Mouse (Mus musculus) E14TG2a.4 (cell line): Measurements from ENCODE around the gene Rtcb.

Experiments used
- H3K27me3 ChIP-seq: 2 replicates; pipeline ENCODE4 v1.6.1; 2014; ENCODE audit warnings: low read length, control low read depth; ENCODE audit not compliant: insufficient read depth
- H3K36me3 ChIP-seq: 2 replicates; pipeline ENCODE4 v1.6.1; 2014; ENCODE audit warnings: low read length, control low read depth; ENCODE audit not compliant: insufficient read depth
- H3K4me1 ChIP-seq: replicated peaks from 2 replicates; pipeline ENCODE4 v1.6.1; 2014; ENCODE audit warnings: low read depth, low read length, control low read depth
- H3K4me3 ChIP-seq: replicated peaks from 2 replicates; pipeline ENCODE4 v1.5.1; 2014; ENCODE audit warnings: mild to moderate bottlenecking, low read length
- H3K9me3 ChIP-seq: 2 replicates; pipeline ENCODE4 v1.6.1; 2014; ENCODE audit warnings: low read length, control low read depth
- CTCF ChIP-seq: conservative IDR thresholded peaks from 2 replicates; pipeline ENCODE4 v1.5.1; 2014; ENCODE audit warnings: low read length
- NANOG ChIP-seq: IDR thresholded peaks from 2 replicates; pipeline ENCODE4 v1.6.1; 2014; ENCODE audit warnings: borderline replicate concordance, low read length, mixed read lengths
- POU5F1 ChIP-seq: IDR thresholded peaks from 2 replicates; pipeline ENCODE4 v1.6.1; 2014; ENCODE audit warnings: low read length, borderline replicate concordance

Gene Rtcb

DNA sequence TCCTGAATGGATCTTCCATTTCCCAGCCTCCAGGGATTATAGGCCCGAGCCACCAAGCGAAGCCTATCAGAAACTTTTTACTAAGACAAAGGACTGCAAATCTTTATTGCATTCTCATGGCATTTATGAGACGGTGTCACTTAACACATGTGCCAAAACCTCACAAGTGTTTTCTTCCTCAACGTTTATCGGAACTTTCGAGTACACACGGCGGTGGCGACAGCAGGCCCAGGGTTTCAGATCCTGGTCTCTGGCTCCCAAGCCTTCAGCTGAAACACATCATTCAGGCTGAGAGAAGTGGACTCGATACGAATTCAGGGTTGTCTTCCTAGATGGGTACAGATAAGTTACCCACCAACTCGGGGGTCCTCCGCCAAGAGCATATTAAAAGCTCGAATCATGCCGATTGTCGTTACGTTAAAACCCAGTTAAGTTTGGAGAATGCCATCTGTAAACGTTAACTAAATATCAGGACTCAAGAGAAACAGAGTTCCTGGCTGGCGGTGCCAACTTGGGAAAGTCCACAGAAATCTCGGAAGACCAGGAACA lies 678 bp downstream of the Rtcb start:
- Histone ChIP-seq H3K4me1 (peaks cover 13% of the 10 kb centered on the region), H3K27me3 (no peaks in the 10 kb centered on the region), H3K9me3 (no peaks in the 10 kb centered on the region), H3K36me3 (peaks cover 38% of the 10 kb centered on the region), H3K4me3 (peak overlapping the region; percentile 97)
- TF ChIP-seq CTCF (no peak), NANOG (no peak), POU5F1 (no peak)

DNA sequence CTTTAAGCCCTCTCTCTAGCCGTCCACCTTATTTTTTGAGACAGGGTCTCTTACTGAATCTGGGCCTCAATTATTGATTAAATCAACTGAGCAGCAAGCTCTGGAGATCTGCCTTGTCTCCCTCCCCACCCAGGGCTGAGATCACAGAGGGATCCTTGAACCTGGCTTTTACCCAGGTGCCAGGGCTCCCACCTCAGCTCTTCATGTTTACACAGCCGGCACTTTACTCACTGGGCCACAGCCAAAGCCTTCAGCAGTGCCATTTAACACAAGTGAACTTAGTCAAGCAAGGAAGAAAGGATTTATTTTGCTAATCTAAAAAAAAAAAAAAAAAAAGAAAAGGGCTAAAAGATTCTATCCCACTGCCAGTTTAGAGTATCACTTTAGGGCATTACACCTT lies 3.2 kb downstream of the Rtcb start:
- TF ChIP-seq NANOG (no peak), POU5F1 (no peak), CTCF (no peak)
- H3K36me3 ChIP-seq, result peaks cover 62% of the 10 kb centered on the region

DNA sequence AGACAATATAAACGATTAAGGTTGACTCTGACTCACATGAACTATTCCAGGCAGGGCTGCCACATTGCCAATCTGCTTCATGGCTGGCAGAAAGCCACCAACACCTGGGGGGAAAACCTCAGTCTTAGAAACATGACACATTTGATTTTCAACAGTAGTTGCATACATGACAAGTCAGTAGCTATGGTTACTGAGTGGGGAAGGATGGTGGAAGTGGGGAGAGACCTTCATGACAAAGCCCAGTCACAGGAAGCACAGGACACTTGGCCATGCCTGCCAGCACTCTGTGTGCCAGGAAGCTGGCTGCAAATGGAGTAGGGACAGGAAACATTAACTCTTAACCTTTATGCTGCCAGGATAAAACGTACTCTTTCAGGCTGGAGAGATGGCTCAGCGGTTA lies 4.2 kb downstream of the Rtcb start:
- Histone ChIP-seq H3K27me3 (no peaks in the 10 kb centered on the region), H3K36me3 (peaks cover 72% of the 10 kb centered on the region), H3K9me3 (no peaks in the 10 kb centered on the region), H3K4me1 (peaks cover 27% of the 10 kb centered on the region), H3K4me3 (no peak overlapping the region)
- TF ChIP-seq POU5F1, result no peak
- TF ChIP-seq CTCF, result no peak
- TF ChIP-seq NANOG, result no peak

More for the DNA sequence above, 3.2 kb downstream of the Rtcb start:
- H3K4me1 ChIP-seq, result peaks cover 23% of the 10 kb centered on the region
- no peaks in the 10 kb centered on the region for H3K27me3 ChIP-seq
- H3K4me3 ChIP-seq, result no peak overlapping the region
- no peaks in the 10 kb centered on the region for H3K9me3 ChIP-seq

DNA sequence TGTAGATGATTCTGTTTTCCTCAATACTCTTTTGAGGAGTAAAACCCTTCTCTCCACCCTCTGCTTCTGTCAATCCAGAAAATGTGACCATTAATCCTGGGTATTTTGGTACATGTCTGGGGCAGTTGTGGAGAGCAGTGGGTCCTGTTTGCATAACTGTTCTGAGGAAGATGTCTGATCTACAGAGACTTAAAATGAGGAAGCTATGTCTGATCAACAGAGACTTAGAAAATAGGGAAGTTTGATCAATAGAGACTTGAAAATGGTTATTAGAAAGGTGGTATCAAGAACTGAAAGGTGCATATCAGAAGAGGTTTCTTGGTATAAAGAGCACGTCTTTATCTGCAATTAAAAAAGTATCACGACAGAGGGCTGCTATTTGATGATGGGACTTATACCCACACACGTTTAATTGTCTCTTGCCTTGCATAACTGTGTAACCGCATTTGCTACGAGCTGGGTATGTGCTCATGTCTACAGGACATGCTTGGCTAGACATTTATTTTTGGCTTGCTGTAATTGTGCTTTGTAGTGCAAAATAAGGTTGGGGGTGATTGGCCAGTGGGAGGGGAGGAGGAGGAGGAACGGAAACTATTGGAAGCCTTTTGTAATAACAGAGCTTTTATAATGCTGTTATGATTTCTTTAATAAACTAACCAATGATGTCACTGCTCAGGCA lies 5.7 kb downstream of the Rtcb start:
- Histone ChIP-seq H3K4me1 (peaks cover 27% of the 10 kb centered on the region), H3K9me3 (no peaks in the 10 kb centered on the region), H3K27me3 (no peaks in the 10 kb centered on the region), H3K36me3 (peaks cover 84% of the 10 kb centered on the region), H3K4me3 (no peak overlapping the region)
- no peak for TF ChIP-seq CTCF
- no peak for TF ChIP-seq NANOG
- TF ChIP-seq POU5F1, result no peak

DNA sequence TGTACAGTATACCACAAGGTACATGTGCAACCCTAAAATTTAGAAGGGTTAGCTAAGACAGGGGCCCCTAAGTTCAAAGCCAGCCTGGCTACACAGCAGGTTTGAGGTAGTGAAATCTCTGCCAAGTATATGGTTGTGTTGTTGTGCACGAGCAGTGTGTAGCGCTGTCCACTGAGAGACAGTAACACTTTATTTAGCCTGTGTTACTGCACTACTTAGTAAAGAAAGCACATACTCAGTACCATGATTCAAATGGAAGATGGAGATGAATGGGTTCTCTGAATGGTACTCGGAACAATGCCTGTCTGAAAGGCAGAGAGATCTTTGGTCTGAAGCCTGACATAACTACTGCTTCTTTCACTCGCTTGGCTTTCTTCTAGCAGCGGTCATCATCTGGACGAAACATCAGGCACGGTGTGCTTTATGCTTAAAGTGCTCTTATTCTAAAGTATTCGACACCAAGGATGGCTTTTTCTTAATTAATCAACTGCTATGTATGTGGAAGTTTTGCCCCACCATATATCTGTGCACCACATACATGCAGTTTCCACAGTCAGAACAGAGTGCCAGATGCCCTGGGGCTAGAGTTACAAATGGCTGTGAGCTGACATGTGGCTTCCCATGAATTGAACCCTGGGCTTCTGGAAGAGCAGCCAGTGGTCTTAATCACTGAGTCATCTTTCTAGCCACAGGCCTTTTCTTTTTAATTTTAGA lies 9.0 kb downstream of the Rtcb start:
- no peaks in the 10 kb centered on the region for H3K27me3 ChIP-seq
- no peak overlapping the region for H3K4me3 ChIP-seq
- peaks cover 13% of the 10 kb centered on the region for H3K4me1 ChIP-seq
- H3K9me3 ChIP-seq, result no peaks in the 10 kb centered on the region
- no peak for TF ChIP-seq POU5F1
- no peak for TF ChIP-seq CTCF
- TF ChIP-seq NANOG, result no peak
- peaks cover 95% of the 10 kb centered on the region for H3K36me3 ChIP-seq

DNA sequence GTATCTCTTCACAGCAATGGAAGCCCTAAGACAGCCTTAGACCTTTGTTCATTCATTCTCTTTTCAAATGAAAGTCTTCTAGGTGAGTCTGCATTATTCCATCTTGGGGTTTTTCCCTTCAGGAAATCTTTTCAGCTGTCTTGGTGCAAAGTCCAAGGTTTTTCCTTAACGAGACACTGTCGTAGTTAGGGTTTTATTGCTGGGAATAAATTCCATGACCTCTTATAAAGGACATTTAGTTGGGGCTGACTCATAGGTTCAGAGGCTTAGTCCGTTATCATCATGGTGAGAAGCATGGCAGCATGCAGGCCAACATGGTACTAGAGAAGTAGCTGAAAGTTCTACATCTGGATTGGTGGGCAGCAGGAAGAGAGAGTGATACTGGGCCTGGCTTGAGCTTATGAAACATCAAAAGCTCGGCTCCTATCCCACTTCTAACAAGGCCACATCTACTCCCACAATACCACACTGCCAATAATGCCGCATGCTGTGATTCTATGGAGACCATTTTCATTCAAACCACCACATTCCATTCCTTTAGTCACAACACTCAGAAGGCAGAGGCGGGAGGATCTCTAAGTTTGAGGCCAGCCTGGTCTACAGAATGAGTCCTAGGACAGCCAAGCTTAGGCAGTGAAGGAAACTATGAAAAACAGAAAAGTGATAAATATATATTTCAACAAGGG lies 21.2 kb downstream of the Rtcb start:
- 0 out of 2 replicates have a peak, but pooled peaks cover 2% of the 10 kb centered on the region for H3K9me3 ChIP-seq
- peaks cover 9% of the 10 kb centered on the region for H3K4me1 ChIP-seq
- H3K4me3 ChIP-seq, result no peak overlapping the region
- TF ChIP-seq POU5F1, result no peak
- no peaks in the 10 kb centered on the region for H3K27me3 ChIP-seq
- H3K36me3 ChIP-seq, result peaks cover 58% of the 10 kb centered on the region

DNA sequence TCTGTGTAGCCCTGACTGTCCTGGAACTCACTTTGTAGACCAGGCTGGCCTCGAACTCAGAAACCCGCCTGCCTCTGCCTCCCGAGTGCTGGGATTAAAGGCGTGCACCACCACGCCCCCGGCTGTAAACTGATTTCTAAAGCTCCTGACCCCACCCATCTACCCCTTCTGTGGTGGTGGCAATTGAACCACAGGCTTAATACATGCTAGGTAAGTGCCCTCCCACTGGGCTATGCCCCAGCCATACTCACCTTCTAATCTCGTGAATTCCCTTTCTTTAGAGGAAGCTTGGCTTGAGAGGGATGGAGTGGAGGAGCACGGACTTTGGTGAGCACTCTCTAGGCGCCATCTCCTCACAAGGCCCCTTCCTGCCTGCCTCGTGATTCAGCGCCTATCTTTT lies 27.7 kb downstream of the Rtcb start:
- Histone ChIP-seq H3K27me3 (peaks cover 13% of the 10 kb centered on the region), H3K36me3 (no peaks in the 10 kb centered on the region; the same call in 1 of the 2 replicates), H3K9me3 (no peaks in the 10 kb centered on the region), H3K4me1 (peaks cover 43% of the 10 kb centered on the region), H3K4me3 (no peak overlapping the region)
- no peak for TF ChIP-seq NANOG
- no peak for TF ChIP-seq CTCF
- no peak for TF ChIP-seq POU5F1

DNA sequence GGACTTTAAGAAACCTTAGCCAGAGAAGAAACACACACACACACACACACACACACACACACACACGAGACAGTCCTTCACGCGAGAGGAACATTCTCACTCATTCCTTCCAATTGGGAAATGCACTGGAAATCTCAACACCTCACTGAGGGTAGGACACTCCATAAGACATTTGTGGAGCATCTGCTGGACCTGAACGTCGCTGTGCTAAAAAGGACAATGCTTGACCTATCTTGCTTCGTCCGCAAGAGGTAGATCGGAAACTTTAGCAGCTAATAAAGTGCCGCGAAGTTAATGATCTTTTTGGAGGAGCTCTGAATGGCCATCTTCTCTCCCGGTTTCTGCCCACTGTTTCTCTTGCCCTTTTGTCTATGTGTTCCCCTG lies 28.4 kb downstream of the Rtcb start:
- Histone ChIP-seq H3K4me3 (peak overlapping the region; percentile 82), H3K27me3 (peaks cover 13% of the 10 kb centered on the region)
- TF ChIP-seq CTCF (no peak), POU5F1 (no peak), NANOG (no peak)

More for the DNA sequence above, 28.4 kb downstream of the Rtcb start:
- H3K4me1 ChIP-seq, result peaks cover 43% of the 10 kb centered on the region
- no peaks in the 10 kb centered on the region for H3K36me3 ChIP-seq
- no peaks in the 10 kb centered on the region for H3K9me3 ChIP-seq
